Mouse (Mus musculus) cerebellum, adult 2 months (tissue): ENCODE results near the gene Gprc5d.

Experiments
- CTCF ChIP-seq: fragments of 200-500 bp; IDR thresholded peaks from 2 replicates; pipeline ENCODE4 v1.5.1; 2011; ENCODE audit warnings: low read depth, mild to moderate bottlenecking, control low read depth, low read length, moderate library complexity, borderline replicate concordance; ENCODE audit not compliant: insufficient read depth
- POLR2A ChIP-seq: fragments of 200-500 bp; IDR thresholded peaks from 2 replicates; pipeline ENCODE4 v1.6.1; 2011; ENCODE audit warnings: low read length, control low read depth, borderline replicate concordance; ENCODE audit not compliant: insufficient read depth

- no peak for TF ChIP-seq CTCF
- TF ChIP-seq POLR2A, result no peak
These were observed 19.7 kb upstream of the Gprc5d start for GRCm38 (mm10) chr6:135137736-135138135.
